Mouse (Mus musculus): ENCODE data around the gene Bbs9.

DNA sequence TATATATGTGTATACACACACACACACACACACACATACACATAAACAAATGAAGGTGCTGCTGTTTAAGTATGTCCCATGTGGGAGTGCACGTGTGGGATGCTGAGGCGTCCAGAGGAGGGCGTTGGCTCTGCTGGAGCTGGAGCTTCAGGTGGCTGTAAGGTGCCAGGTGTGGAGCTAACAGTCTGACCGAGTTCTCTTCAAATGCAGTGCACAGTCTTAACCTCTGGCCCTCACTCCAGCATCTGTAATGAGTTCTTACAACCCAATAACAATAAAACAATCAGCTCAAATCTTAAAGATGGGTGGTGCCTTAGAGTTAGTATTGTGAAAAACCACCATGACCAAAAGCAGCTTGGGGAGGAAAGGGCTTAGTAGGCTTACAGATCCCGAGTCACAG, 56.6 kb downstream of the Bbs9 start:
- TF ChIP-seq ZC3H11A (IDR thresholded peaks at IDR 0.05; ENCODE audit: borderline replicate concordance, low read depth, low read length) (no peak), HCFC1 (IDR thresholded peaks at IDR 0.05; ENCODE audit: borderline replicate concordance, insufficient read depth, low read length) (no peak), ZNF384 (IDR thresholded peaks at IDR 0.05; ENCODE audit: low read depth, low read length) (no peak), MAFK (IDR thresholded peaks at IDR 0.05; ENCODE audit: insufficient read depth, low read depth, low read length) (no peak), CHD2 (IDR thresholded peaks at IDR 0.05; ENCODE audit: low read depth, low read length) (no peak)

Data from ES-E14 (cell line).